Mouse (Mus musculus) G1E (cell line): ENCODE data around the gene Trmt11. TPM values are rescaled to one million over a fixed set of nuclear protein-coding genes. Genes with fewer than 3 reads are reported as not detected.

Experiments used
- ATAC-seq: 2 replicates; pipeline ENCODE4 v1.8.0; 2016; ENCODE audit warnings: mild to moderate bottlenecking; ENCODE audit not compliant: insufficient number of reproducible peaks, poor library complexity, low FRiP score, severe bottlenecking; ENCODE audit errors: extremely low read depth
- DNase-seq: peaks from one replicate; pipeline ENCODE4 v3.0.0; 2012; ENCODE audit warnings: low spot score
- H3K27me3 ChIP-seq: 2 replicates; pipeline ENCODE4 v1.6.1; 2012; ENCODE audit warnings: mild to moderate bottlenecking, low read length, inconsistent platforms; ENCODE audit not compliant: insufficient read depth
- H3K36me3 ChIP-seq: replicated peaks from 2 replicates; pipeline ENCODE3; 2012; ENCODE audit warnings: mild to moderate bottlenecking, inconsistent platforms
- H3K4me1 ChIP-seq: 2 replicates; pipeline ENCODE4 v1.6.1; 2012; ENCODE audit warnings: low read depth, low read length, inconsistent platforms, mixed read lengths; ENCODE audit not compliant: insufficient read depth
- H3K4me3 ChIP-seq: 2 replicates; pipeline ENCODE4 v1.5.1; 2012; ENCODE audit warnings: low read depth, mild to moderate bottlenecking, inconsistent platforms, low read length, moderate library complexity, mixed read lengths
- H3K9me3 ChIP-seq: replicated peaks from 2 replicates; pipeline ENCODE4 v1.6.1; 2012; ENCODE audit warnings: inconsistent platforms
- CTCF ChIP-seq: IDR thresholded peaks from 2 replicates; pipeline ENCODE4 v1.5.1; 2012; ENCODE audit warnings: low read depth, low read length, inconsistent platforms, mixed read lengths
- GATA1 ChIP-seq: IDR thresholded peaks from 2 replicates; pipeline ENCODE4 v1.6.1; 2012; ENCODE audit warnings: borderline replicate concordance, low read length, inconsistent platforms, mixed read lengths
- GATA2 ChIP-seq: IDR thresholded peaks from 2 replicates; pipeline ENCODE4 v1.6.1; 2012; ENCODE audit warnings: low read depth, low read length, inconsistent platforms, borderline replicate concordance
- POLR2AphosphoS5 ChIP-seq: IDR thresholded peaks from 2 replicates; pipeline ENCODE4 v1.6.1; 2012; ENCODE audit warnings: low read depth, low read length, inconsistent platforms; ENCODE audit not compliant: insufficient replicate concordance
- TAL1 ChIP-seq: conservative IDR thresholded peaks from 2 replicates; pipeline ENCODE4 v1.6.1; 2012; ENCODE audit warnings: low read depth, low read length, inconsistent platforms, mixed read lengths
- polyA plus RNA-seq: library from polyadenylated mRNA; stranded (reverse); fragments of >175 nt; gene quantifications from 2 replicates; pipeline ENCODE4 v1.2.3, GENCODE M21; 2012
- total RNA-seq, 2 experiments: library from RNA; stranded (forward) in 1 of 2; stranded (reverse) in 1 of 2; fragments of 200-1000 nt in 1 of 2; fragments of >200 nt in 1 of 2; fragmentation: Nextera tagmentation in 1 of 2; gene quantifications; 2 replicates each; pipeline ENCODE4 v1.2.3; 2014 to 2017

The Trmt11 gene
- total and polyA plus RNA-seq, 3 experiments: 2.5 to 44.5 (median 33.9) TPM

DNA sequence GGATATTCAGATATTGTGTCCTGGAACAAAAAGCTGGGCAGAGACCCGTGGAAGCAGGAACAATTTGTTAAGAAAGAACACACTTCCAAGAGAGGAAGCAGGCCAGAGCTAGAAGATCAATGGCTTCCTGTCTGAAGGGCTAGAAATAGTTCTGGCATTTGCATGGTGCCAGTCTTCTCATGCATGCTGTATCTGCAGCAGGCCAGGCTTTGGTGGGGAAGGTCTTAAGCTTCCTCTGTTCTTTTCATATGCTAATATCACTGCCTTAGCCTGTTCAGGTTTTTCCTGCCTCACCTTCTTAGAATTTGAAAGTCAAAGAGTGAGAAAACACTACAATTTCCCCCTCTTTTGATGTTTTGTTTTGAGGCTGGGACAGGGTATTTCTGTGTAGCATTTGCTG lies 27.0 kb upstream of the Trmt11 start:
- peaks cover 13% of the 10 kb centered on the region; the same call in 1 of the 2 replicates for H3K4me1 ChIP-seq
- no peaks in the 10 kb centered on the region for H3K36me3 ChIP-seq
- no peaks in the 10 kb centered on the region for H3K27me3 ChIP-seq
- no peak overlapping the region for H3K4me3 ChIP-seq
- no peaks in the 10 kb centered on the region for H3K9me3 ChIP-seq
- TF ChIP-seq POLR2AphosphoS5: no peak
- TF ChIP-seq GATA1: no peak
- no peak for TF ChIP-seq CTCF
- TF ChIP-seq TAL1: no peak
- DNase-seq (no peak), ATAC-seq (no peak)

DNA sequence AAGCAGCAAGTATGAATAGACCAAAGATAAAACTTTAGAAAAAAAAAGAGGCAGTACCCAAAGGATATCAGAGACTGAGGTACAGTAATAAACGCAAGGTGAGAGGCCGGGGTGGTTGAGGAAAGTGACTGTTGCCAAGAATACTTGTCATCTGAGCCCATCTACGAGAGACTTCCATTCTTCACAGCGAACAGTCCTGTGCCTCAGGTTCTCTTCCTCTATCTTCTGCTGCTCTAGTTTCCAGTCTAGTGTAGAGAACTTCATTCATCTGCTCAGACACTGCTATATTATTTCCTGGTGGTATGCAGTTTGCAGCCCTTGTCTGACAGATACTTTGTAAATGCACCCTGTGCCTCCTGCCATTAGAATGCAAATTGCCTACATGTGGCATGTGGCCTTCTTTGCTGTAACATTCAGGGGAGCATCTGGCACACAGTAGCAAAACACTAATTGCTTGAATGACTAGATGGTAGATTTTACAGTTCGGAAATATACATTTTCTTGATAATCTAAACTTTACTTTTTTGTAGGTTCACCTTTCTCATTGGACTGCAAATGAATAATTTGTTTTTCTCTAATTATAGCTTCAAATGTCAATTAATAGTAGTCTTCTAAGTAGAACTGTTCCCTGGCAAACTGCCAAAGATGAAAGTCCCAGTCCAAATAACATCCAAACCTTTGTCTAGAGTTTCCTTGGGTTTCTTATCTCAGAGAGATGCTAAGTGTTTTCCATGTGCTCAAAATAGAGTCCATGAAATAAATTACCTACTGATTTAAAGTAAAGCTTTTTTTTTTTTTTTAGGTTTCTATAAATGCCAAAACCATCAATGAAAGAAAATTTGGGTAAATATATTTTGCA lies 23.8 kb upstream of the Trmt11 start:
- H3K4me1 ChIP-seq: peaks cover 9% of the 10 kb centered on the region
- TF ChIP-seq TAL1 (no peak), GATA2 (no peak), CTCF (no peak), POLR2AphosphoS5 (no peak), GATA1 (no peak)
- 0 out of 2 replicates have a peak, but pooled peaks cover 3% of the 10 kb centered on the region for H3K27me3 ChIP-seq
- no peak for DNase-seq
- no peak overlapping the region for H3K4me3 ChIP-seq
- H3K36me3 ChIP-seq: no peaks in the 10 kb centered on the region
- no peaks in the 10 kb centered on the region for H3K9me3 ChIP-seq
- ATAC-seq: no peak

DNA sequence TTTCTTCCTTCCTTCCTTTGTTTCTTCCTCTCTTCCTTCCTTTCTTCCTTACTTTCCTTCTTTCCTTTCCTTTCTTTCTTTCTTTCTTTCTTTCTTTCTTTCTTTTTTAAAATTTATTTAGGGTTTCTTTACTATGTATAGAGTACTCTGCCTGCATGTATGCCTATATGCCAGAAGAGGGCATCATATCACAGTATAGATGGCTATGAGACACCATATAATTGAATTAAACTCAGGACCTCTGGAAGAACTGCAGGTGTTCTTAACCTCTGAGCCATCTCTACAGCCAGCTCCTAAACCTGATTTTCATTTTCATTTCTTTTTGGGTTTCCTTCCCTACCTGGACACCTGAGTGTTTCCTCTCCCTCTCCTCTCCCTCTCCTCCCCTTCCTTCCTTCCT lies 22.4 kb upstream of the Trmt11 start:
- Histone ChIP-seq H3K27me3 (0 out of 2 replicates have a peak, but pooled peaks cover 3% of the 10 kb centered on the region), H3K9me3 (no peaks in the 10 kb centered on the region), H3K4me3 (no peak overlapping the region), H3K36me3 (no peaks in the 10 kb centered on the region), H3K4me1 (peaks cover 12% of the 10 kb centered on the region)
- no peak for DNase-seq
- no peak for TF ChIP-seq GATA1
- TF ChIP-seq POLR2AphosphoS5: no peak
- no peak for TF ChIP-seq GATA2
- TF ChIP-seq TAL1: no peak
- no peak for TF ChIP-seq CTCF
- no peak for ATAC-seq

DNA sequence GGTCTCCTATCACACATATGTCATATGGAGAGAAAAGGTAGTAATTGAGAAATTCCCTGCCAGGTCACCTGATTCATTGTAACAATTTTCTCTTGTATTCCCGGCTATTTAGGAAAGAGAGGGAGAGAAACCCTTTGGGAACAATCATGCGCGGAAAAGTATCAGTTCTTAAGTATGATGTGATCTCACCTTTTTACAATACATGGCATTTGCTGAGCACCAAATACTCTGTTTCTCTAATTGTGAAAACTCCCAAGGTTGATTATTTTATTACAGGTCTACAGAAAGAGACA lies 18.3 kb upstream of the Trmt11 start:
- DNase-seq (no peak), ATAC-seq (no peak)
- peaks cover 16% of the 10 kb centered on the region for H3K4me1 ChIP-seq
- TF ChIP-seq CTCF (no peak), POLR2AphosphoS5 (no peak), GATA1 (no peak), TAL1 (no peak), GATA2 (no peak)
- H3K27me3 ChIP-seq: 0 out of 2 replicates have a peak, but pooled peaks cover 3% of the 10 kb centered on the region
- no peaks in the 10 kb centered on the region for H3K36me3 ChIP-seq
- peak overlapping the region; percentile 82 for H3K4me3 ChIP-seq
- H3K9me3 ChIP-seq: no peaks in the 10 kb centered on the region

DNA sequence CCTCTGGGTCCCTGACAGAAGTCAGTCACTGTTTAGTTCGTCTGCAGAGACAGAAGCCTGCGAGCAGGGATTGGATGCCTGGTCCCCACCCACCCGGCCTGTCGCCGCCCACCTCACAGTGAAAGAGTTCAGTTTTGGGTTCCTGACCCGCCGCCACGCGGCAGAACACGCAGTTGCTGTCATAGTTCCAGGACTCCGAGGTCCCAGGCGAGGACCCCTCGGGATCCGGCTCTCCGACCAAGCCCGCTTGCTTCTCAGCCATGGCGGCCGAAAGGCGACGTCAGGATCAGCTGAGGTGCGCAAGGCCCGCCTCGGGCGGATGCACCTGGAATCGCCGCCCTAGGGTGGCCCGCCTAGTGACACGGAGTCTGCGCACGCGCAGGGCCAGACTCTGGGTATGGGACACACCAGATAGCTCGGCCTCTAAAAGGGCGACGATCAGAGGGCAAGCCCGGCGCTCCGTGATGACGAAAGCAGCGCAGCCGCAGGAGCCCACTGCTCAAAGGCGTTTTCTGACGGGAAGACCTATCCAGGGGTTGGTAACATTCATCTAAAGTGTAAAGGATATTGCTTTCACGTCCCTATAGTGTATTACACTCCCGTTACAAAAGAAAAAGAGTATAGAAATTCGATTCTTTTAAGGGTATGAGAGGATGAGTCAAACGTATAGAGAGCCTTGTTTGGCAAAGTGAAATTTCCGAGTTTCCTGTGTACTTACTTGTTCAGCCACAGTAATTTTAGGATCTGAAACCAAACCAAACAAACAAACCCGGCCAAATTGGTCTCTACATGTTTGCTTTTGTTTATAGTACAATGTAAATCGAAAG lies 17.8 kb upstream of the Trmt11 start:
- DNase-seq (peak; percentile 84), ATAC-seq (peak; percentile 92)
- H3K27me3 ChIP-seq: 0 out of 2 replicates have a peak, but pooled peaks cover 3% of the 10 kb centered on the region
- TF ChIP-seq GATA2: no peak
- TF ChIP-seq CTCF: no peak
- no peak for TF ChIP-seq TAL1
- TF ChIP-seq POLR2AphosphoS5: no peak
- H3K4me3 ChIP-seq: peak overlapping the region; percentile 82
- peaks cover 16% of the 10 kb centered on the region for H3K4me1 ChIP-seq
- peaks cover 4% of the 10 kb centered on the region for H3K36me3 ChIP-seq
- no peaks in the 10 kb centered on the region for H3K9me3 ChIP-seq

DNA sequence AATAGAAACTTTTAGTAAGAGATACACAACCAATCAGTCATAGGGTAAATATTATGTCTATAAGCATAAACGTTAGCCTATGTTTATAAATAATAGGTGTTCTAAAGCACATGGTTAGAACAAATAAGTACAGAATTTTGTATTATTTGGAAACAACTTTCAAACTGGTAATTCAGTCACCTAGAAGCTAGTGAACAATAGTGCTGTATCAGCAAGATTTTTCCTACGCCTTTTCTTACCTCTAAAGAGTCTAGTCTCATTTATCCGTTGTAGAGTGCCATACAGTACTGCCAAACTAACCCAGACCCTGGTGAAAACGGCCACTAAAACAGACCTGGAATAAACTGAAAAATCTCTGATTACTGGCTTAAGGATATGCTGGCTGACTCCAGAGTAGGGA lies 12.5 kb upstream of the Trmt11 start:
- Histone ChIP-seq H3K4me3 (no peak overlapping the region), H3K4me1 (peaks cover 7% of the 10 kb centered on the region), H3K9me3 (no peaks in the 10 kb centered on the region), H3K36me3 (peaks cover 26% of the 10 kb centered on the region), H3K27me3 (no peaks in the 10 kb centered on the region)
- TF ChIP-seq GATA1 (no peak), TAL1 (no peak), GATA2 (no peak), CTCF (no peak), POLR2AphosphoS5 (no peak)
- DNase-seq: no peak
- ATAC-seq: no peak
